Mouse (Mus musculus): ENCODE measurements around the gene Bahcc1.

Gene Bahcc1

DNA sequence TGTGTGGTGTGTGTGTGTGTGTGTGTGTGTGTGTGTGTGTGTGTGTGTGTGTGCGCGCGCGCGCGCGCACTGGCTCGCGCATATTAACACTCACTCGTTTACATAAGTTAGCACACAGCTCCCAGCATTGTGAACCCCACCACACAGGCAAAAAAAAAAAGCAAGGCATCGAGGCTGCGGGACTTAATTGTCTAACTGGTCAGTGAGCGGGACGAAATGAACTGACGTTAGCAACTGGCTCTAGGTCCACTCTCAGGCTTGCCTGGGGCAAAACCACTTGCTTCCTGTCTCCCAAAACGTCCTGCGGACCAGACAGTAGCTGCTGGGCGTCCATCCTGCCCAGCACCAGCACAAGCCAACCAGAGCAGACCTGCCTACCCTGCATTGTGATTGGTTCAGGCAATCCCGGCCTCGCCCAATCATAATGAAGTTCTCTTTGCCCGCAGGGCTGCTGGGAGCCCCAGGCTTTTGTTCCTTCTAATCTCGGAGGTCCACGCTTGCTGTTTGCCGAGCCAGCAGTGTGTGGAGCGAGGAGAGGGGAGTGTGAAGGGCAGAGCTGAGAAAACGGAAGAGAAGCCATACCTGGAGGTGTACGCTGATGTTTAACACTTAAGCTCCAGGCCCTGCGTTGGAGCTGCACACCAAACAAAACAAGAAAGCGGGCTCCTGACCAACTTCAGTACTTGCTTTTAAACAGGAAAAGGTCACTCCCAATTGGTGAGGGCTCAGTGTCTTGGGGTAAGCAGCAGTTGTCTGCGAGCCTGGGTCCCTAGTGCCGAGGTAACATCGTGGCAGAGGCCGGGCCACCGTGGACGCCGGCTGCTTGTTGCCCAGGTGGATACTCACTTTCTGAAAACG lies 83.3 kb downstream of the Bahcc1 start:
- DNase-seq (ENCODE audit: low spot score) = peak; percentile 95

DNA sequence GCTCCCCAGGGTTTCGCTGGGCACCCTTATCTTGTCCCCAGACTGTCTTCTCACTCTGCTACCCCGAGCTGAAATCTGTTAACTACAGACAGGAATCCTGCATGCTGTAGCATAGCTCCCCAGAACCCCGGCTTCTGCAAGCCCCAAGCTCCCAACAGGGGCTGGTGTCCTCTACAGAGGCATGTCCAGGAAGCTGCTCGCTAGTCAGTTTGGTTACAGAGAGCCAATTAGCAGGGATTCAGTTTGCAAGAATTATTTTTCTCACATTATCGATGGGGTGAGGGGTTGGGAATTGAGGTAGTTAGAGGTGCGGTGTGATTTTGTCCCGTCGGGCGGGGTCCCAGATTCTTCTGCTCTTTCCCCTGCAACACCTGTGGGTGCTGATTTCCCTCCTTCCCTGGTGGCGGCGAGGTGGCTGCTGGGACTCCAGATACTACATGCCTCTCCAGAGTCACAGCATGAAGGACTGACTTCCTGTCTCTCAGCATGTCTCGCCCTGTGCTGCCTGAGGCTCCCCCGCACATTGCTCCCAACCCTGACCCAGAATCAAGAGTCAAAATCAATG lies 84.0 kb downstream of the Bahcc1 start:
- no peak for DNase-seq (ENCODE audit: low spot score)

DNA sequence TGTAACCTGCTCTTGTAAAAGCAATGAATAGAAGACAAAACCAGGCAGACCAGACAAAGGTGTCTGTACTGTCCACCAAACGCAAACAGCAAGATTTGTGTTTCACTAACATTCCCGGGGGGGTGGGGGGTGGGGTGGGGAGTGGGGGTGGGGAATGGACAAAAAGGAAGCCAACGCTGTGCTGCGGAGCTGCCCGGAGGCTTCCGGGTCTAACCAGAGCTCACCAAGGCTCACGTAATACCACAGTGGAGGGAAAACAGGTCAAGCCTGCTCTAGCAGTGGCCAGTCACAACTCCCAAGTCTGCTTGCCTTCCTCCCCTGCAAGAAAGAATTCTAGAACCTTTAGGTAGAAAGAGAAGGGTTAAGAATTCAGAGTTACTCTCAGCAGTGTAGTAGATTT lies 84.7 kb downstream of the Bahcc1 start:
- no peak for DNase-seq (ENCODE audit: low spot score)

DNA sequence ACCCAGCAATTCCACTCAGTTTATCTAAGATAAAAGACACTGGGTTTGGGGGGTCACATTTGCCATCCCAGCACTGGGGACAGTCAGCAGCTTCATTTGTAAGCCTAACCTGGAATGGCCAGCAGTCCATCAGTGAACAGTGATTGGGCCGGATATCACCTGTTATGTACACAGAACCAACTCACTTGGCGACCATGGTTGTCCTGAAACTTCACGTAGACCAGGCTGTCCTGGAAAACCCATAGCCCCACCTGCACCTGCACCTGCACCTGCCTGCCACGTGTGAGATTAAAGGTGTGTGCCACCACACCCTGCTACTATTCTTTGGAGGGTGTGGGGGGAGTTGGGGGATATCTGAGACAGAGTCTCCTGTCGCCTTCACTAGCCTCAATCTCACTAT lies 86.6 kb downstream of the Bahcc1 start:
- DNase-seq (ENCODE audit: low spot score) = peak; percentile 2

DNA sequence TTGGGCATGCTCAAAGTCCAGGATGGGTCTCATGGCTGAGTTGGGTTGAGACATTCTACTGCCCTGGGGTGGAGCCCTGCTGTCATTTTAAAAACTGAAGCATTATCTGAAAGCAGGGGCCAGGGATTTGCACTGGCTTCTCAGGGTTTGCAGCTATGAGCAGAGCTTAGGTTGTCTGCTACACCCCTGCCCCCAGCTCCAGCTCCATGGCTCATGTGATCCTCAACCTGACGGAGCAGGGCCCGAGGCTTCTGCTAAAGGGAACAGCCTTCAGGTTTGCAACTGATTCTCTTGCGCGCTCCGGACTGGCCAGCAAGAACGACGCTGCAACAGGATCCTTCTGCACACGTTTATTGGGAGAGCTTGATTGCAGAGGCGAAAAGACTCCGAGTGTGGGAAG lies 87.4 kb downstream of the Bahcc1 start:
- peak; percentile 2 for DNase-seq (ENCODE audit: low spot score)

DNA sequence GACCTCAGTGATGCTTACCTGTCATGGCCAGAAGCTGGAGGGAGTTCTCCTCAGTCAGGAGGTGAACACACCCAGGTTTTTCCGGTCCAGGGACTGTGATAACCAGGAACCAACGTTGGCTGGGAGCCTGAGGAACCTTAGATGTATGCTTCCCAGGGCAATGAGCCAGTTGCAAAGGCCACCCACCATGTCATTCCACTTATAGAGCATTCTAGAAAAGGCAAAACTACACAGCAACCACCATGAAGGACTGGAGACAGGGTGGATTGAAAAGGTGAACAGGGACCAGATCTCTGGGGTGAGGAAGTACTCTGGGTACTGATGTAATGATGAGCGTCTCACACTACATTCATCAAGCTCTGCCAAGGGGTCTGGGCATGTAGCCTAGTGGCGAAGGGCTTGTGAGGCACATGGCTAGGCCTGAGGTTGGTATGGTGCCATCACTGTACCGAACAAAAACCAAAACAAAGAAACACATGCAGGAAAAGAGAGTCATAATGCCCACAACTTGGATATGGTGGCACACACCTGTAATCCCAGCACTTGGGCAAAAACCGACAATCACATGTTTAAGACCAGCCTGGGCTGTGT lies 102.8 kb downstream of the Bahcc1 start:
- peak; percentile 2 for DNase-seq (ENCODE audit: low spot score)

DNA sequence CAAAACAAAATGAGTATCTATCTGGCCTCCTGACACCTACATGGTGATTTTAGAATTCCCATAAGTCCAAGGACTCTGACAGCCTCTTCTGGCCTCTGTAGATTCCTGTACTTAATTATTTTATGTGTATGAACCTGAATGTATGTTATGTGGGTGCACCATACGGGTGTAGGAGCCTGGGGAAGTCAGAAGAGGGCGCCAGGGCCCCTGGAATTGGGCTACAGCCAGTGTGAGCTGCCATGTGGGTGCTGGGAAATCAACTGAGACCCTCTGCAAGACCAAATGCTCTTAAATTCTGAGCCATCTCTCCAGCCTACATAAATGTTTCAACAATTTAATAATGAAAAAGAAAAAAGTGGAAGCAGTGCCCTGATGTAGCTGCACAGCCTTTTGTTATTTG lies 104.7 kb downstream of the Bahcc1 start:
- DNase-seq (ENCODE audit: low spot score) = peak; percentile 1

DNA sequence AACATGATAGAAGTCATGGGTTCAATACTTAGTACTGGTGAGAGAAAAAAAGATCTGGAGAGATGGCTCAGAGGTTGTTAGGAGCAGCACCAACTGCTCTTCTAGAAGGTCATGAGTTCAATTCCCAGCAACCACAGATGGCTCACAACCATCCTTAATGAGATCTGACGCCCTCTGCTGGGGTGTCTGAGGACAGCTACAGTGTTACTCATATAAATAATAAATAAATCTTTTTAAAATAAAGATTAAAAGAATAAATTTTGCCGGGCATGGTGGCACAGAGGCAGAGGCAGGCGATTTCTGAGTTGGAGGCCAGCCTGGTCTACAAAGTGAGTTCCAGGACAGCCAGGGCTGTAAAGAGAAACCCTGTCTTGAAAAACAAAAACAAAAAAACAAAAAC lies 106.0 kb downstream of the Bahcc1 start:
- peak; percentile 1 for DNase-seq (ENCODE audit: low spot score)

DNA sequence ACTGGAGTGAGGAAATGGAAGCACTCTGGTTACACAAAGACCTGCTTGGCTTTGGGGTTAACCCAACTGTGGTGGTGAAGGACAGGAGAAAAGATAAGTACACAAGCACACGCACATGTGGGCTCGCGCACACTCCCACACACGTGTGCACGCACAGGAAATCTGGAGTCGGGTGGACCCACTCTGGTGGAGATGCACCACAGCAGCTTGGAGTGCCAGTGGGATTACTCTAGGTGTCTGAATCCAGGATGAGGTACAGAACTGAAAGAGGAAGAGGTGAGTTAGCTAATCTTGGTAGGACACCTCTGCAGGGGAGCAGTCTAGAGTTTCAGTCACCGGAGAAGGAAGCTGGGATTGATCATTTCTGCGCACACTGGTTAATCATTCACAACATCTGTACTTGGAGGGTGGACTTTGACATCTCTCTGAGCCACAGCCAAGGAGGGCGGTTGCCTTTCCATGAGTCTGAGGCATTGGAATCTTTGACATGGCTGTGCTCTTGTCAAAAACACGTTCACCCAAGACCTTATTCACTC lies 107.3 kb downstream of the Bahcc1 start:
- peak; percentile 1 for DNase-seq (ENCODE audit: low spot score)

DNA sequence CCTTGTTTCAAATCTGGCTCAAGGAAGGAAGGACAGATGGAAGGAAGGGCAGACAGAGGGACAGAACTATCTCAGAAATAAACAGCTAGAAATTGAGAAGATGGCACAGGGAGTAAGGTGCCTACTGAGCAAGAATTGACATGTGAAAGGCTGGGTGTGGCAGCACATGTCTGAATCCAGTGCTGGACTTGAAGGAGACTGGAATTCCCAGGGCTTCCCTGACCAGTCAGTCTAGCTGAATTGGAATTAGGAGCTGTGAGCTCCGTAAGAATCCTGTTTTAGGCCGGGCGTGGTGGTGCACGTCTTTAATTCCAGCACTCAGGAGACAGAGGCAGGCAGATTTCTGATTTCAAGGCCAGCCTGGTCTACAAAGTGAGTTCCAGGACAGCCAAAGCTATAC lies 108.9 kb downstream of the Bahcc1 start:
- DNase-seq (ENCODE audit: low spot score) = peak; percentile 1

Measured in layer of hippocampus, adult 11-12 months (tissue).